Mouse (Mus musculus): ENCODE results near the gene Ncl. TPM values are rescaled to one million over a fixed set of nuclear protein-coding genes. Genes with fewer than 3 reads are reported as not detected.

Ncl gene
- total and polyA plus RNA-seq, 2 experiments from 2014 or later, result 31.7 to 174 TPM

DNA sequence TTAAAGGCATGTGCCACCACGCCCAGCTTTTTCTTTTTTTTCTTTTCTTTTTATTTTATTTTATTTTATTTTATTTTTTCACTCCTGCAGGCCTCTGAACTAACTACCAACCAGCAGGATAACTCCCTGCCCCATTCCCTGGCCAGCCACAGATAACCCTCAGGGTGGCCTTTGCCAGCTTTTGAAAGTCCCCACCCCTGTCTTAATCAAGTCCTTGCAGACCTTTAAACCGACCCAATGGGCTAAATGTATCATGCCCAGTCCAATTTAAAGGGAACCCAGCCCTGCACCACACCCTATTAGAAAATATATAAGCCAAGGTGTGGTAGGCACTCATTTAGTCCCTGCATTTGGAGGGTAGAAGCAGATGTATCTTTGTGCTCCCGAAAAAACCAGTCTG lies 46.9 kb downstream of the Ncl start:
- Histone ChIP-seq H3K36me3 (replicated peaks; ENCODE audit: control insufficient read depth, insufficient read depth, low read length) (no peaks in the 10 kb centered on the region), H3K4me2 (ENCODE audit: low read depth, low read length) (no peak overlapping the region), H3K27me3 (ENCODE audit: control insufficient read depth, insufficient read depth, low read length) (no peaks in the 10 kb centered on the region), H3K27ac (ENCODE audit: low read depth) (no peak overlapping the region), H3K4me1 (ENCODE audit: control insufficient read depth, insufficient read depth) (no peaks in the 10 kb centered on the region), H3K9me3 (replicated peaks; ENCODE audit: control insufficient read depth, low read length) (no peaks in the 10 kb centered on the region), H3K9ac (replicated peaks; ENCODE audit: low read depth, low read length) (no peak overlapping the region), H3K4me3 (ENCODE audit: low read depth, low read length) (no peak overlapping the region)
- WGBS, result 72% methylated on average over 3 of the region's 3 CpGs
- ATAC-seq (ENCODE audit: insufficient read depth, low read depth) (no peak), DNase-seq (ENCODE audit: low spot score) (no peak)
- TF ChIP-seq CTCF (IDR thresholded peaks at IDR 0.05; ENCODE audit: low read depth) (no peak), EP300 (IDR thresholded peaks at IDR 0.05; ENCODE audit: low read depth) (no peak)

DNA sequence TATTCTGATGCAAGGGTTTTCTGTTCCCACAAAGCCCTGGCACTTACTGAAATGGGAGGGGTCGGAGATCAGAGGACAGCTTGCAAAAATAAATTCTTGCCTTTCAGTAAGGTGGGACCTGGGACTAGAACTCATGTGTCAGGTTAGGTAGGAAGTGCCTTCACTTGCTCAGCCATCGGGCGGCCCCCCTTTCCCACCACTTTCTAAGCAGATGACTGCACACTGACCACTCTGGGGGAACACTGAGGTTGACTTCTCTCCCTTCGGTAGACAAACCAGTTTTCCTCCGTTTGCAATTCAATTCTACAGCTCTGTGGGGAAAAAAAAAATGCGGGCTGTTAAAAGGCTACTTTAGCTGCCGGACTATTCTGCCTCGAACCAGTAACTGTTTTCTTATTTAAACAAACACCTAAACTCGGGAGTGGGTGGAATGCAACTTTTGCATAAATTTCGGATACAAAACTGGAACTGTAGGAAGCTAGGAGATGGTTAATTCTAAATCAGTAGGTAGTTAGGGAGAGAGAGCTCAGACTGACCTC lies 47.7 kb downstream of the Ncl start:
- Histone ChIP-seq H3K4me2 (ENCODE audit: low read depth, low read length) (no peak overlapping the region), H3K9me3 (replicated peaks; ENCODE audit: control insufficient read depth, low read length) (no peaks in the 10 kb centered on the region), H3K27me3 (ENCODE audit: control insufficient read depth, insufficient read depth, low read length) (no peaks in the 10 kb centered on the region), H3K9ac (replicated peaks; ENCODE audit: low read depth, low read length) (no peak overlapping the region), H3K4me1 (ENCODE audit: control insufficient read depth, insufficient read depth) (no peaks in the 10 kb centered on the region), H3K4me3 (ENCODE audit: low read depth, low read length) (no peak overlapping the region), H3K36me3 (replicated peaks; ENCODE audit: control insufficient read depth, insufficient read depth, low read length) (no peaks in the 10 kb centered on the region), H3K27ac (ENCODE audit: low read depth) (no peak overlapping the region)
- ATAC-seq (ENCODE audit: insufficient read depth, low read depth) (no peak), DNase-seq (ENCODE audit: low spot score) (no peak)
- 57% methylated on average over 10 of the region's 10 CpGs for WGBS
- no peak for TF ChIP-seq EP300 (IDR thresholded peaks at IDR 0.05; ENCODE audit: low read depth)
- no peak for TF ChIP-seq CTCF (IDR thresholded peaks at IDR 0.05; ENCODE audit: low read depth)

DNA sequence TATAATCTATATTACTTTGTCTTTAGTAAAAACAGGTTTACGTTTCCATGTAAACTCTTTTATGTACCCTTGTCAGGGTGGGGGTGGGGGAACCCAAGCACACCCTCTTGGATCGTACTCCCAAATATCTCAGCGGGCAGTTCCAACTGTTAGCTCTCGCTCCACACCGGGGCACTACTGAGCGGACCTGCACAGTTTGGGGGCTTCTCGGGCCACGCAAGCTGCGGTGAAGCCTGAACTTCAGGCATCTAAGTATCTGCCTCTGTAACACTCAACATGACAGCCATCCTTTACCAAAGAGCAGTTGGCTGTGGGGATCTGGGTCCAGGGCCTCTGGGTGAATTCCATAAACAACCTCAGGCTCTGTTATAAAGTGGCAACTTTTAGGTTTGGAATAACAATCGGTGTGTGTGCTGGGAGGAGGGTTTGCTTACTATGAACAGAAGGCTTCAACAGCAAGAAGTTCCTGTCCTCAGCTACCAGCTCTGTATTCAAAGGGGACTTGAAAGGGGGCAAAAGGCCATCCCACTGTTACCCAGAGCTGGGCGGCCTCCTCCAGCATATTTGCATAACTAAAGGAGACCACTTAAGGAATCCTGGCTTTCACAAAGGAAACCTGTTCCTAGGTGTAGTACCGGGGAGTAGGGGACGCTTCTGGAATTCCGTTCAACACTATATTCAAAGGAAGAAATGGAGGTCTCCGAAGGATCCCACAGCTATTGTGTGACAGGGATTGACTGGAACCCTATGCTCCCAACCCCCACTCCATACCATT lies 48.5 kb downstream of the Ncl start:
- TF ChIP-seq CTCF (IDR thresholded peaks at IDR 0.05; ENCODE audit: low read depth) (no peak), EP300 (IDR thresholded peaks at IDR 0.05; ENCODE audit: low read depth) (no peak)
- Histone ChIP-seq H3K9ac (replicated peaks; ENCODE audit: low read depth, low read length) (no peak overlapping the region), H3K4me2 (ENCODE audit: low read depth, low read length) (no peak overlapping the region), H3K27me3 (ENCODE audit: control insufficient read depth, insufficient read depth, low read length) (0 out of 2 replicates have a peak, but pooled peaks cover 2% of the 10 kb centered on the region), H3K27ac (ENCODE audit: low read depth) (no peak overlapping the region), H3K9me3 (replicated peaks; ENCODE audit: control insufficient read depth, low read length) (no peaks in the 10 kb centered on the region), H3K36me3 (replicated peaks; ENCODE audit: control insufficient read depth, insufficient read depth, low read length) (no peaks in the 10 kb centered on the region), H3K4me3 (ENCODE audit: low read depth, low read length) (no peak overlapping the region), H3K4me1 (ENCODE audit: control insufficient read depth, insufficient read depth) (no peaks in the 10 kb centered on the region)
- WGBS, result 53% methylated on average over 15 of the region's 15 CpGs
- DNase-seq (ENCODE audit: low spot score), result no peak
- ATAC-seq (ENCODE audit: insufficient read depth, low read depth), result no peak

DNA sequence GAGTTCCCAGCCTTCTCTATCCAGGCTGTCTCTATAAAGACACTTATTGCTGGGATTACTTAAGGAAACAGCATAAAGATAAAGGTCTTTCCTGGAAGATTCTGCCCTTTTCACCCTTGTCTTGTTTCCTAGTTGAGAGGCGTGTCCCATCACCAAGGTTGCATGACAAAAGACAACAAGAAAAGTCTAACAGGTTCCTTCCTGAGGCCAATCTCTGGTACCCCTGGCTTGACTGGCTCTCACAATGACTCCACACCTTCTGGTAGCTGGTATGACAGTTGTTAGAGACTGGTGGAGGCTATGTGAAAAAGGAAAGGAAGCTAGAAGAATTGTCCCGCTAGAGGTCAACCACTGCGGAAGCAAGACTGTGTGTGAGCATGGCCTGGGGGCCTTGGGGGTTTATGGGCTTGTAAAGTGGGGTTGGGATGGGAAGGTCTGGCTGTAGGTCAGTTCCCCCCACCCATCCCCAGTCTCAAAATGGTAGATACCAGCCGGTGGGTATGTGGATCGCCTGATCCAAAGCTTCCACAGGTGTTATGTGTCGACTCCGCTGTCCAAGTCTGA lies 49.8 kb downstream of the Ncl start:
- no peaks in the 10 kb centered on the region for H3K36me3 ChIP-seq (replicated peaks; ENCODE audit: control insufficient read depth, insufficient read depth, low read length)

DNA sequence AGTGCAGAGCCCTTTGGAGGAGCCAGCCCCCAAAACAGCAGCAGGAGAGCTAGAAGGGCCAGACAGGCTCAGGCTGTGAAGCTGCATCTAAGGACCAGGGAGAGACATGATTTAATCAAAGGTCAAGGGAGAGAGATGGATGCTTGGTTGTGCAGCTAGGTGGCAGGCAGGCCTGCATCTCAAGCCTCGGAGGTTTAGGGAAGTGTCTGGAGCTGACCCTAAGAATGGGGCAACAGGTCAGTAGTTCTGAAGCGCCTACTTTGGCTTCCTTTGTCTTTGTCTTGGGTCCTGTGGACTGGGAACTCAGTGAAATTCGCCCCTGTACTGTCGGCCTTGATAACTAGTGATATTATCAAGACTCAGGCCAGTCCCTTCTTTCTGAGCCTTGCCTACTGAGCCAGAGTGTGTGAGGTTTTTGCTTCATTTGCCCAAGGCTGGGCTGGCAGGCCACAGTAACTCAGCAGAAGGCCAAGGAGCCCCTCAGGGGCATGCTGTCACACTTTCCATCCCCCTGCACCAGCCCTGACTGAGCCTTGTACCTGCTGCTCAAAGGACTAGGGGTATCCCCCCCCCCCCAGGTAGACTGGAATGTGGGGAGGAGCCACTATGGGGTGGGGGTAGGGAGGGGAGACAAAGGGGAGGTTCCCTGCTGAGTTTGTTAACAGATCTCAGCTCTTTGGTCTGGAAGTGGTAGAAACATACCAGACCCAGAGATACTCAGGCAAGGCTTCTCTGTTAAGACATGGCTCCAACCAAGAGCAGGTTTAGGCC lies 51.1 kb downstream of the Ncl start:
- DNase-seq (ENCODE audit: low spot score), result no peak
- Histone ChIP-seq H3K4me3 (ENCODE audit: low read depth, low read length) (no peak overlapping the region), H3K27me3 (ENCODE audit: control insufficient read depth, insufficient read depth, low read length) (peaks cover 25% of the 10 kb centered on the region), H3K9ac (replicated peaks; ENCODE audit: low read depth, low read length) (no peak overlapping the region), H3K27ac (ENCODE audit: low read depth) (no peak overlapping the region), H3K9me3 (replicated peaks; ENCODE audit: control insufficient read depth, low read length) (no peaks in the 10 kb centered on the region), H3K4me1 (ENCODE audit: control insufficient read depth, insufficient read depth) (no peaks in the 10 kb centered on the region), H3K36me3 (replicated peaks; ENCODE audit: control insufficient read depth, insufficient read depth, low read length) (no peaks in the 10 kb centered on the region), H3K4me2 (ENCODE audit: low read depth, low read length) (no peak overlapping the region)
- no peak for TF ChIP-seq CTCF (IDR thresholded peaks at IDR 0.05; ENCODE audit: low read depth)
- TF ChIP-seq EP300 (IDR thresholded peaks at IDR 0.05; ENCODE audit: low read depth), result no peak
- ATAC-seq (ENCODE audit: insufficient read depth, low read depth), result no peak
- 64% methylated on average over 4 of the region's 4 CpGs for WGBS

More for the DNA sequence above, 49.8 kb downstream of the Ncl start:
- Histone ChIP-seq H3K27ac (ENCODE audit: low read depth) (no peak overlapping the region), H3K9ac (replicated peaks; ENCODE audit: low read depth, low read length) (no peak overlapping the region), H3K9me3 (replicated peaks; ENCODE audit: control insufficient read depth, low read length) (no peaks in the 10 kb centered on the region), H3K27me3 (ENCODE audit: control insufficient read depth, insufficient read depth, low read length) (peaks cover 12% of the 10 kb centered on the region), H3K4me1 (ENCODE audit: control insufficient read depth, insufficient read depth) (no peaks in the 10 kb centered on the region), H3K4me2 (ENCODE audit: low read depth, low read length) (no peak overlapping the region), H3K4me3 (ENCODE audit: low read depth, low read length) (no peak overlapping the region)
- 86% methylated on average over 7 of the region's 7 CpGs for WGBS
- TF ChIP-seq EP300 (IDR thresholded peaks at IDR 0.05; ENCODE audit: low read depth) (no peak), CTCF (IDR thresholded peaks at IDR 0.05; ENCODE audit: low read depth) (no peak)
- ATAC-seq (ENCODE audit: insufficient read depth, low read depth) (no peak), DNase-seq (ENCODE audit: low spot score) (no peak)

All from heart, postnatal 0 days (tissue).